Mouse (Mus musculus): Measurements from ENCODE around the gene Ankrd1.

DNA sequence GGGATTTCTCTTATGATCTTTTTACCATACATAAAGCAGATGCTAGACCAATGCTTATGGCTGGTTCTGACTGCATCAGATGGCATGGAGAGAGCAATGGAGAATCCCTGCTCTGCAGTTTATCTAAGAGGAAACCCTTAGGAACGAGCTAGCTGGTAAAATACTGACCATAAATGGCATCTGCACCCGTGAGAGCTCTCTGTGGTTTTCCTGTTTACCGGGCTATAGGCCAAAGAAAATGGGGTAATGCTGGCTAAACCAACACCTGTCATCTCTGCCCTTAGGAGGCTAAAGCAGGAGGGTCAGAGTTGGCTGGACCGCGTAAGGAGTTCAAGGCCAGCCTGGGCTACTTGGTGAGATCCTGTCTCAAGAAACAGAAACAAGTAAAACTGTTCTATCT lies 16.0 kb downstream of the Ankrd1 start:
- TF ChIP-seq CEBPB (IDR thresholded peaks at IDR 0.05; ENCODE audit: low read depth) (no peak), CTCF (IDR thresholded peaks at IDR 0.05; ENCODE audit: control insufficient read depth, insufficient read depth, insufficient read length) (no peak), MYOD1 (IDR thresholded peaks at IDR 0.05; ENCODE audit: control insufficient read depth, insufficient read length, low read depth) (peak; percentile 76), USF1 (IDR thresholded peaks at IDR 0.05; ENCODE audit: low read depth) (no peak), FOSL1 (IDR thresholded peaks at IDR 0.05; ENCODE audit: insufficient read depth, low read length, poor library complexity, severe bottlenecking) (no peak)
